Mouse (Mus musculus) kidney, postnatal 0 days (tissue): ENCODE measurements around the gene Prlr. TPM values are rescaled to one million over a fixed set of nuclear protein-coding genes. Genes with fewer than 3 reads are reported as not detected.
A peak's percentile ranks its signal among the peaks of the same experiment; 100 is the strongest.

Experiments used
- ATAC-seq: fragments of 200-750 bp; cut with Nextera tagmentation; replicated peaks from 2 replicates; pipeline ENCODE4 v1.8.0; 2017; ENCODE audit warnings: low read depth, moderate number of reproducible peaks, moderate TSS enrichment, moderate library complexity; ENCODE audit not compliant: low FRiP score
- DNase-seq: peaks from one replicate; pipeline ENCODE4 v3.0.0-alpha.2; 2016; ENCODE audit warnings: low spot score
- H3K27ac ChIP-seq: fragments of 300-500 bp; sonication (generic); 2 replicates; pipeline ENCODE4 v1.5.1; 2014; ENCODE audit warnings: mild to moderate bottlenecking
- H3K27me3 ChIP-seq: fragments of 300-500 bp; sonication (generic); 2 replicates; pipeline ENCODE4 v1.6.1; 2014; ENCODE audit warnings: low read length, mixed read lengths; ENCODE audit not compliant: insufficient read depth
- H3K36me3 ChIP-seq: fragments of 300-500 bp; sonication (generic); 2 replicates; pipeline ENCODE4 v1.6.1; 2014; ENCODE audit warnings: low read length, mixed read lengths; ENCODE audit not compliant: insufficient read depth
- H3K4me1 ChIP-seq: fragments of 300-500 bp; sonication (generic); replicated peaks from 2 replicates; pipeline ENCODE4 v1.6.1; 2014; ENCODE audit warnings: antibody characterized with exemption, low read length, mixed read lengths; ENCODE audit not compliant: insufficient read depth
- H3K4me2 ChIP-seq: fragments of 300-500 bp; sonication (generic); 2 replicates; pipeline ENCODE4 v1.6.1; 2014; ENCODE audit warnings: mild to moderate bottlenecking, low read length, moderate library complexity, mixed read lengths
- H3K4me3 ChIP-seq: fragments of 300-500 bp; sonication (generic); replicated peaks from 2 replicates; pipeline ENCODE4 v1.5.1; 2014; ENCODE audit warnings: low read depth, low read length
- H3K9ac ChIP-seq: fragments of 300-500 bp; sonication (generic); 2 replicates; pipeline ENCODE4 v1.6.1; 2014; ENCODE audit warnings: low read depth, low read length
- H3K9me3 ChIP-seq: fragments of 300-500 bp; sonication (generic); replicated peaks from 2 replicates; pipeline ENCODE4 v1.6.1; 2016; ENCODE audit warnings: low read length, inconsistent platforms, mixed read lengths
- CTCF ChIP-seq: IDR thresholded peaks from 2 replicates; pipeline ENCODE4 v1.5.1; 2016; ENCODE audit warnings: antibody characterized with exemption, low read depth, mild to moderate bottlenecking, moderate library complexity
- WGBS: fragments of 180-500 bp; shearing (Covaris S2); extraction: QIAGEN DNeasy Blood & Tissue Kit; methylation state at CpG from one replicate; pipeline ENCODE4 v1.1.7; 2014; 5-methylcytosine and 5-hydroxymethylcytosine counted together
- polyA plus RNA-seq: library from polyadenylated mRNA; unstranded; fragments of >200 nt; fragmentation: Nextera tagmentation; extraction: Ambion mirVana; gene quantifications from 2 replicates; pipeline ENCODE4 v1.2.1, GENCODE M21; 2015

The Prlr gene
- polyA plus RNA-seq, 1 experiment from 2014 or later = 6.9 TPM

- Histone ChIP-seq H3K4me3 (no peak overlapping the region), H3K9me3 (no peaks in the 10 kb centered on the region), H3K4me1 (no peaks in the 10 kb centered on the region), H3K9ac (no peak overlapping the region), H3K4me2 (no peak overlapping the region), H3K27me3 (no peaks in the 10 kb centered on the region), H3K36me3 (no peaks in the 10 kb centered on the region), H3K27ac (no peak overlapping the region)
- 88% methylated on average over 1 of the region's 1 CpGs for WGBS
- no peak for ATAC-seq
- DNase-seq = no peak
- no peak for TF ChIP-seq CTCF
Observed at GRCm38 (mm10) chr15:10296570-10296969, 119.5 kb downstream of the Prlr start.

- no peak for DNase-seq
- Histone ChIP-seq H3K27me3 (no peaks in the 10 kb centered on the region), H3K36me3 (no peaks in the 10 kb centered on the region), H3K9ac (no peak overlapping the region), H3K9me3 (no peaks in the 10 kb centered on the region), H3K4me3 (no peak overlapping the region), H3K4me2 (no peak overlapping the region), H3K27ac (no peak overlapping the region), H3K4me1 (no peaks in the 10 kb centered on the region)
- 45% methylated on average over 1 of the region's 1 CpGs for WGBS
- TF ChIP-seq CTCF = no peak
- no peak for ATAC-seq
Observed at GRCm38 (mm10) chr15:10298058-10298457, 121.0 kb downstream of the Prlr start.

GRCm38 (mm10) chr15:10299467-10299866 lies 122.4 kb downstream of the Prlr start:
- 81% methylated on average over 3 of the region's 3 CpGs for WGBS
- Histone ChIP-seq H3K36me3 (no peaks in the 10 kb centered on the region), H3K27me3 (no peaks in the 10 kb centered on the region), H3K4me1 (no peaks in the 10 kb centered on the region), H3K9me3 (no peaks in the 10 kb centered on the region), H3K4me2 (no peak overlapping the region), H3K9ac (no peak overlapping the region), H3K4me3 (no peak overlapping the region), H3K27ac (no peak overlapping the region)
- DNase-seq = no peak
- TF ChIP-seq CTCF = no peak
- no peak for ATAC-seq

- Histone ChIP-seq H3K27ac (no peak overlapping the region), H3K4me2 (no peak overlapping the region), H3K4me1 (no peaks in the 10 kb centered on the region), H3K9ac (no peak overlapping the region), H3K27me3 (no peaks in the 10 kb centered on the region), H3K9me3 (no peaks in the 10 kb centered on the region), H3K4me3 (no peak overlapping the region), H3K36me3 (no peaks in the 10 kb centered on the region)
- TF ChIP-seq CTCF = no peak
- 85% methylated on average over 1 of the region's 1 CpGs for WGBS
- DNase-seq (no peak), ATAC-seq (no peak)
Observed at GRCm38 (mm10) chr15:10306461-10306860, 129.4 kb downstream of the Prlr start.

- TF ChIP-seq CTCF = no peak
- 36% methylated on average over 5 of the region's 5 CpGs for WGBS
- no peak for ATAC-seq
Observed at GRCm38 (mm10) chr15:10311826-10312225, 134.8 kb downstream of the Prlr start.

GRCm38 (mm10) chr15:10313522-10314455 lies 136.8 kb downstream of the Prlr start:
- peak; percentile 79 for DNase-seq
- WGBS = 40% methylated on average over 7 of the region's 7 CpGs
- 0 out of 2 replicates have a peak, but pooled peaks have one; percentile 29 for ATAC-seq

More at GRCm38 (mm10) chr15:10311826-10312225, 134.8 kb downstream of the Prlr start:
- H3K36me3 ChIP-seq = no peaks in the 10 kb centered on the region
- no peak overlapping the region for H3K4me2 ChIP-seq
- no peak overlapping the region for H3K27ac ChIP-seq
- H3K27me3 ChIP-seq = no peaks in the 10 kb centered on the region
- no peak overlapping the region for H3K9ac ChIP-seq
- DNase-seq = no peak
- H3K4me3 ChIP-seq = no peak overlapping the region
- no peaks in the 10 kb centered on the region for H3K9me3 ChIP-seq
- H3K4me1 ChIP-seq = no peaks in the 10 kb centered on the region

More at GRCm38 (mm10) chr15:10313522-10314455, 136.8 kb downstream of the Prlr start:
- Histone ChIP-seq H3K27ac (no peak overlapping the region), H3K4me3 (no peak overlapping the region), H3K27me3 (no peaks in the 10 kb centered on the region), H3K4me1 (no peaks in the 10 kb centered on the region), H3K9me3 (no peaks in the 10 kb centered on the region), H3K4me2 (no peak overlapping the region), H3K9ac (no peak overlapping the region), H3K36me3 (no peaks in the 10 kb centered on the region)
- peak; percentile 80 for TF ChIP-seq CTCF
